Mouse (Mus musculus) small intestine, adult 2 months (tissue): ENCODE measurements at regions not wholly inside any gene's neighbourhood (a gene's known extent, or its start where the extent isn't known, plus 50 kb on each side); places are given as distances from the start of the nearest gene placed in this dataset.

Source experiments
- CTCF ChIP-seq: fragments of 200-500 bp; IDR thresholded peaks from 2 replicates; pipeline ENCODE4 v1.5.1; 2012; ENCODE audit warnings: low read depth, mild to moderate bottlenecking, control low read depth, inconsistent platforms, low read length, moderate library complexity, mixed read lengths; ENCODE audit not compliant: insufficient replicate concordance, insufficient read length; ENCODE audit errors: extremely low read depth
- POLR2A ChIP-seq: fragments of 200-500 bp; IDR thresholded peaks from 2 replicates; pipeline ENCODE4 v1.6.1; 2012; ENCODE audit warnings: low read depth, mild to moderate bottlenecking, control low read depth, inconsistent platforms, low read length, moderate library complexity

GRCm38 (mm10) chr1:186263196-186263595 is 146.1 kb upstream of the Lyplal1 start:
- TF ChIP-seq POLR2A: no peak
- TF ChIP-seq CTCF: no peak
